Mouse (Mus musculus) monocyte, adult 5-6 weeks (primary cell): ENCODE measurements around the gene Alk. TPM values are rescaled to one million over a fixed set of nuclear protein-coding genes. Genes with fewer than 3 reads are reported as not detected.
A peak's percentile ranks its signal among the peaks of the same experiment; 100 is the strongest.

Experiments used
- ATAC-seq: fragments of 153-309, 156-312 bp; replicated peaks from 2 replicates; pipeline ENCODE4 v1.8.0; 2017; ENCODE audit warnings: mild to moderate bottlenecking; ENCODE audit not compliant: low TSS enrichment, insufficient number of reproducible peaks, severe bottlenecking, poor library complexity, low FRiP score
- total RNA-seq: library from RNA; stranded (forward); fragments of 200-1000, 200-491, 200-594 nt; gene quantifications from 3 replicates; pipeline ENCODE4 v1.2.3, GENCODE M21; 2017

Alk gene
- not detected in 3 replicates for total RNA-seq

DNA sequence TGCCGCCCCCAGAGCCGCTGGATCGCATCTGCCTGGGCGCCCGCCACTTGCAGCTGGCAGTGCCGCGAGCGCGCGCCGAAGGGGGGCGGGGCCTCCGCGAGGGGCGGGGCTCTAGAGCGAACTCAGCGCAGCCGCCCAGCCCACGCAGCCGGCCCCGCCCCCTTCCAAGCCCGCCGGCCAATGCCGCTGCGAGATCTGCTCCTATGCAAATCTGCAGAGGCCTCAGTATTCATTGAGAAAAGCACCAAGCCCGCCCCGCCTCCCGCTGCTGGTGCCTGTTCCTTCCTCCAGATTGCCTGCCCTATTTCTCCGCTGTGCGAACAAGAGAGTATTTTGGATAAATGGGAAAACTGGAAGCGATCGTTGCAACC, at the start of gene Alk:
Gene Alk (minus strand): TSS at position 18 of the 371 bp plus-strand sequence.
- no peak for ATAC-seq

DNA sequence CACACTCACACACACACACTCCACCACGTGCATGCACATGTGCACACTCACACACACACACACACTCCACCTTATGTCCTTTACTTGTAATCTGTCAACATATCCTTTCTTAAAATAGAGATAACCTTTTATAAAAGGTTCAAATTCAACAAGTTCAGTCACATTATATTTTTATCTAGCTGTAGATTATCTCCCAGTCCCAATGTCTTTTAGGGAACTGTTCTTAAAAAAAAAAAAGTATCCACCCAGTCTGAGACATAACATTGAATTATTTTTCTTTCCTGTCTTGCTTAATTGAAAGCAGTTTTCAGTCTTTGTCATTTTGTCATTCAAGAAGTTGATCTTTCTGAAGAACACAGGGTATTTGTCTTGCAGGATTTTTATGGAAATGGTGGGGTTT, 48.4 kb upstream of the Alk start:
- ATAC-seq, result no peak

DNA sequence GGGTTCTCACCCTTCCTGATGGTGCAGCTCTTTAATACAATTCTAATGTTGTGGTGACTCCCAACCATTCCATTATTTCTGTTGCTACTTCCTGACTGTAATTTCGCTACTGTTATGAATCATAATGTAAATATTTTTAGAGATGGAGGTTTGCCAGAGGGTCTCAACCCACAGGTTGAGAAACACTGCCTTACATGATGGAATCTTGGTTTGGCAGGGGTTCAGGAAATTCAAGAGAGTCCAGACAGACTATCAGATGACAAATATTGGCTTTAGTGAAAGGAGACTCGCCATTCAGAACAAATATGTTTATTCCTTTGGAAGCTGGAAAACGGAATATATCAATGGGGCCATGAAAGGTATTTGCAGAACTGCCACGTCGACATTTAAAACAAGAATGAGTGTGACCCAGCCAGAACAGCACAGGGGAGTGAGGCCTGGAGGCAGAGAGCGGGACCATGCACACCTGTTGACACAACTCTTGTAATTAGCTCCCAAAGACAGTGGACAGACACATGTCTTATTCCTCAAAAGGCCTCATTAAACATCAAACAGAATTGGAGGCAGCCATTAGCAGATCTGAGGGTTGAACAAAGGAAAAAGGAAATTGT, 44.3 kb upstream of the Alk start:
- ATAC-seq, result no peak

DNA sequence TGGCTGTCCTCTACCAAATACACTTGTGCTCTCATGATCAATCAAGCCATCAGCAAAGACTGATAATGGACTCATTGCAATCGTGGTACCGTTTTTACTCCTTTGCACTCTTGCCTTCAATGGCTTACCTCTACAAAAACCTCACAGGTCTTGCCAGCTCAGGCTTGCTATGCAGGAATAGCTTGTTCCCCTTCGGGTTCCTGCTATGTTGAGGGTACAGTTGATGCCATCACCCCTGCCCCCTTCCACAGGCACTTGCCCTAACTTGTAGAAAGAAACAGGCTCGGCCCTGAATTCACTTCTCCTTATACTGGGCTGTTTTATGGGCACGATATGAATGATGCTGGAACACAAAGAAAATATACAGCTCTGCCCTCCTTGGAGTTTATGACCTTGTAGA, 41.7 kb upstream of the Alk start:
- ATAC-seq, result no peak

DNA sequence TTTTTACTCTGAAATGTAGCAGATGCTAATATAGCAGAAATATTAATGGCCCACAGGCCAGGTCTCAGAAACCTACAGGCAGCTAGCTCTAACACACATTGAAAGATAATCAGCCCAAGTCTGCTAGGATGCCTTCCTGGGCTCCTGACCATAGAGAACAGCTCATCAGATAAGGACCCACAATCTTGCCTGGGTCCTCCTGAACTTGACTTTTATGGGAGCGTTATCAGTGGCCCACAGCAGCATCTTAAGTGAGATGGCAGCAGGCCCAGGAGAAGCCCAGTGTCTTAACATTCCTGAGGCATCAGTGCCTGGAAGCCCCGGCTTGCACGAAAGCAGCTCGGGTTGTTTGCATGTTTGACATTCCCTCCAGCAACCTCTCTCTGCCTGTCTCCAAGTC, 35.7 kb upstream of the Alk start:
- ATAC-seq, result no peak

DNA sequence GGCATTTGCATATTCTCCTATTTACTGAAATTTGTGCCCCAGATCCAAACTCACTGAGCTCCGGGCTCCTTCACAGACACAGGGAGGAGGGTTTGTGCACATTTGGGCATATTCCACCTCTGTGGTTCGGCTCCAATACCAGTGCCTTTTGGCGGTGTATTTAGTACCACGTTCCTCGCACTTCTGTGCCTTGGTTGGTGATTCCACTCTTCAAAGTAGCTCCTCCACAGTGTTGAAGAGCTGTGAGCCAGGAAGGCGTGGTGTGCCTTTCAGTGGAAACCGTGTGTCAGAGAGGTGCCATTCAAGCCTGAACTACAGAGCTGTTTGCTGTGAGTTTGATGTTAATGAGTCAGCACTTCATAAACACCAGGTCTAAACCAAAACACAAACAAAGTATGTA, 35.0 kb upstream of the Alk start:
- no peak for ATAC-seq

DNA sequence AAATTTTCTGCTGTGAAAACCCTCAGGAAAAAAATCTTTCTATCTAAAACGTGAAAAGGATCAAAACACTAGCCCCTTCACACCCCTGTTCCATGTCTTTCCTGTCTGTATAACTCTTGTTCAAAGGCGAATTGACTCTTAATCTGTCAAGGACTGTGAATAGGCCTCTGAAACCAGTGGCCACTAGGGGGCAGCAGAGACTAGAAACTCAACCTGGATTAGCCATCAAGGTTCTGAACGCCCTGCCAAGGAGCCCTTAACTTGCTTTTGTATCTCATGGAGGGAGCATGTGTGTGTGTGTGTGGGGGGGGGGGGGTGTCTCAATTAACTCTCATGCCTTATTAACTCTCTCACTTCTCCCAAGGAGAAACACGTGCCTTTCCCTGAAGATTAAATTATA, 1.8 kb upstream of the Alk start:
- ATAC-seq, result 0 out of 2 replicates have a peak, but pooled peaks have one; percentile 36

DNA sequence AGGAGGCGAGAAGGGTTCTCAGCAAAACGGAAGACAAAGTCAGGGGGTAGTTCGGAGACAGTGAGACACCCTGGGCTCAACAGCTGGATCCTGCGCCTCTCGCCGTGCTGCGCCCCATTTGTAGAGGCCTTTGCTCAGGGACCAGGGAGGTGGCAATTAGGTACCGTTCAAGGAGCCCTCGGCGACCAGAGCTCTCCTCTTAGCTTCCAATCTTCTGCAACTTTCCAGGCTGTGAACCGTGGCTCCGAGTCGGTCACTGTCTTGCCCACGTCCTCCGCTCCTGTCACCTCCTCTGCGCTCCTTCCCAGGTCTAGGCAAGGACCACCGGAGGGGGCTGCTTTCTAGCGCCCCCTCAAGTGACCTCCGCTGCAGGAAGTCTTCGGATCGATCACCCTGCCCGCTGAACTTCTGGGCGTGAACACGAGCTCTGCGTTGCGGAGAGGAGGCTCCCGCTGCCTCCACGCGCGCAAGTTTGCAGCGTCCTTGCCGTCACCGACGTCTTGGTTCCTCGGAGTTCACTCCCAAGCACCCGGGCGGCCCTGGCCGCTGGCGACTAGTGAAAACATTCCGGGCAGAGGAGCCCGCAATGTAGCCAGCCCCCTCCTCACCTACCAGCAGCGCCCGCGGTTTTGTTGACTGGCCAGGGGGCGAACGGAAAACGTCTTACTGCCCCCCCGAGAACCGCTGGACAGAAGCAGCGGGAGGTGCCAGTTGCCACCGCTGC, 379 bp downstream of the Alk start:
- no peak for ATAC-seq

DNA sequence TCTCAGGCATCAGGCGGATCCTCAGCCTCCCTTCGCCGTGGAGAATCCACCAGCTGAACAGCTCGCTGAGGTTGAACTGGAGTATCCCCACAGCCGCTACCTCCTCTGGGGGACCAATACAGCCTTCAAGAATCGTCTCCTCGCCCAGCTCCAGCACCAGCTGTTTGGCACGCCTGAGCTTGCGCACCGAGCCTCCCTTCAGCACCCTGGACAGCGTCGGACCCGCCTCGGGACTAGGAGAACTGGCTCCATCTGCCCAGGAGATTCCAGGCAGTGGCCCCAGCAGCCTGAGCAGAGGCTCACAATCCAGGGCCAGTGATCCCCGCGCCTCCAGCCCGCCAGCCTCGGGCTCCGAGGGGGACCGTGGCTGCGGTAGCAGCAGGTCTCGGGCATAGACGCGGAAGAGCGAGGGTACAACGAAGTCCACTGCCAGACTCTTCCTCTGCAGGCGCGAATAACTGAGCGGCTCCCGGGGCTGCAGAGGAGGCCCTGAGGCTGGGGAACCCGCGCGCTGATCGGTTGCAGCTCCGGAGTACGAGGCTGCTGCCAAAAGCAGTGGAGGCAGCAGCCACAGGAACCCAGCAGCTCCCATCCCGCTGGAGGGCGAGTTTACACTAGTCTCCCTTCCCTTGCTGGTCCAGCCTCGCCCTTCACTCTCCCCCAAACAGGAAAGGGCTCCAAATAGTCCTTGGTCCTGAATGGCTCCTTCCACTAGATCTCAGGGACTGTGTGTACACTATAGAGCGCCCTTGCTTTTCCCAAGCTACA, 1.1 kb downstream of the Alk start:
- no peak for ATAC-seq

DNA sequence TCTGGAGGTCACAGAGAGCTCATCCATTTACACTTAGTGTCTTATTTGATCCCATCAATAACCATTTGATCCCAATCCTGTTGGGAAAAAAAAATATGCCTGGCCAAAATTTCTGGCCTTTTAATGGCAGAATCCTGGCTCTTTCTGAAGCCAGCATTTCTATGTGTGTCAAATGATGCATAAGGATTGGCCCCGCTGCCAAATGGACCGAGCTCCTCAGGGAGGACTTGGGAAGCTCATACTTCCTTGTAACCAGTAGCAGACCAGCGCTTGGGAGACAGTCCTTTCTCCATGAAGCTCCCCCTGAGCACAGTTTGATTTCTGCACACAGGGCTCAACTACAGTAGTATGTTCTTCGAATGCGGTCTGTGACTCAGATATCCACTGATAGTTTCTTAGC, 3.6 kb downstream of the Alk start:
- no peak for ATAC-seq

DNA sequence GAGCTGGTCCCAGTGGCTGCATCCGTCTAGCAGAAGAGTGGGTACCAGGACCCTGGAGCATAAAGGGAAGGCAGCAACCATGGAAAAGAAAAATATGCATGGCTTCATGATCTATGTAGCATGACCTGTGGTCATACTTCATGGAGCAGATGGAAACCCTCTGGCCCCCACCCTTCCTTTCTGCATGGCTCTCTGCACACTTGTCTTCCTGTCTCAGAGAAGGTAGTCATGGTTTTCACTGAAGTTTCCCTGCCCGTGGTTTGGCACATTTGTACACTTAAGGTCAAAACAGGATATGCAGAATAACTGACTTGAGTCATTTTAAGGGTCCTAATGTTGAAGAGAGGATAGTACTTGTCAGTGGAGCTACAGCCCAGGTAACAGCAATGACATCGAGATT, 16.8 kb downstream of the Alk start:
- no peak for ATAC-seq

DNA sequence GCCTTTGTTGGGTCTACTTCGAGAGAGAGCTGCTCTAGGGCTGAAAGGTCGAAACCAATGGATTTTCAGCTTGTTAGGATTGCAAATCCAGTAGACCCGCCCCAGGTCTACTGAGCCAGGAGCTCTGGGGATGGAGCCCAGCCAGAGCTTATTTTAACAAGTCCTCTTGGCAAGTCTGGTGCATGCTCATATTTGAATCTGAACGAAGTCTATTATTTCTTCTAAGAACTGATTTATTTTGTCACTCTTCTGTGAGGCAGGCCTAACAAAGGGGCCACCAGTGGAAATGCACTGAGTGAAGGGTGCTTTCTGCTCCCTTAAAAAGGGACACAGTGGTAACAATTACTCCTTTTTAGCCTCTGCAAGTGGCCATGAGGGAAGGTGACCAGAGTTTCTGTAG, 24.3 kb downstream of the Alk start:
- ATAC-seq, result no peak

DNA sequence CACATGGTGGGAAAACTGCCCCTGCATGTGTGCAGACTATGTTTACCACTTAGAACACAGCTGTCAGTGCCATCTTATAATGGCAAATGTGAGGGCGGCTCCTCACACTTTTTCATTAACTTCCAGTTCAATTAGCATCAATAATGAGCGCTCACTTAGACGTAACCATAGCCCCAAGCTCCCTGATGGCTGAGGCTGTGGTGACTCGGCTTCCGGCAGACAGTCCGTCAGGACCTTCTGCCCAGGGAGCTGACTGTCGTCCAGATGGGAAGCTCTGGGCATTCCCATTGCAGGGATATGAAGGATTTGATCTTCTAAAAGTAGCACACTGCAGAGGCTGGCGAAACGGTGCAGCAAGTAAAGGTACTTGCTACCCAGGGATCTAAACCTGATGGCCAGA, 25.1 kb downstream of the Alk start:
- no peak for ATAC-seq

DNA sequence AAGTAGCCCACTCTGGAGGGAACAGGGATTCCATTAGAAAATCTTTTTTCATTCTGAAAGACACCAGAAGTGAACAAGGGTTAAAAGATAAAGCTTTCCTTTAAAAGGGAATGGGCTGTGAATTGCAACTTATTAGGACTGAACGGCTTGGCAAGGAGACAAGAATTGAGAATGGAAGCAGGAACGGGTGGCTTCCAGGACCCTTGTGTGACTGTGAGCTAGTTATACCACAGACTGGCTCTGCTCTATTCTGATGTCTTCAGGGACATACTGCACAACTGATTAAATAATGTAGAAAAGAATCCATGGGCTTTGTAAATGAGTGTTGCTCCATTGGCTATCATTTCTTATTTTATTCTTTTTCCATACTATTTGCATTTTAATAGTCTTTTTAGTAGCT, 33.0 kb downstream of the Alk start:
- ATAC-seq, result no peak

DNA sequence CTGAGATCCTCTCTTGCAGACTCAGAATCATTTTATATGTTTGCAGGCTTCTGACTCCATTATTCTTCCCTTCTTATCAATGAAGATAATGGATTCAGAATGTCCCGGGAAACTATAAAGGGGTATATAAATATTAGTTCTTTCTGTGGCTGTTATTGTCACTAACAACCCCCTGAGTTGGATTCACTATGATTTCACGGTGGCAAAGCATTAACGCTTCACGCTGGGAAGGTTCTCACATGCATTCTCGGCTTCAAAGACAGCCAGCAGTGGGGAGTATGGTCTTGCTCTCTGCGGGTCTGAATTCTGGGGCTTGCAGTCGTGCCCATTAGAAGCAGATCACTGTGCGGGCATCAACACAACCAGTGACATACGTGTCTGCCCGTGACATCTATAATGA, 34.9 kb downstream of the Alk start:
- ATAC-seq, result no peak

DNA sequence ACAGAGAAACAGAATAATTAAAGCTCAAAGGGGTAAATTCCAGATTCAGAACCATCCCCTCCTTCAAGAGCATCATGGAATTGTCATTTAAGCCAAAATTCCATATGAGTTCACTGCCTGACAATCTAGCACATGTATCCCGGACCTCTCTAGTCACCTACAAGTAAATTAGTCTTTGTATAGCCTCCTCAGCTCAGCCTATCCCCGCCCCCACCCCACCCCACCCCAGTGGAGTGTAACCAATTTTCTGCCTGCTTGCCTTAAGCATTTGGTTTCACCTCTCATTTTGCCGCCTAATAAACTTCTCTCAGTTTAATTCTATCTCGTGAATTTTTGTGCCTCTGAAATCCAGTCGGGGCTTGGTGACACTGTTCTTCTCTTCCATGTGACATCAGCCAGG, 41.0 kb downstream of the Alk start:
- ATAC-seq, result no peak

DNA sequence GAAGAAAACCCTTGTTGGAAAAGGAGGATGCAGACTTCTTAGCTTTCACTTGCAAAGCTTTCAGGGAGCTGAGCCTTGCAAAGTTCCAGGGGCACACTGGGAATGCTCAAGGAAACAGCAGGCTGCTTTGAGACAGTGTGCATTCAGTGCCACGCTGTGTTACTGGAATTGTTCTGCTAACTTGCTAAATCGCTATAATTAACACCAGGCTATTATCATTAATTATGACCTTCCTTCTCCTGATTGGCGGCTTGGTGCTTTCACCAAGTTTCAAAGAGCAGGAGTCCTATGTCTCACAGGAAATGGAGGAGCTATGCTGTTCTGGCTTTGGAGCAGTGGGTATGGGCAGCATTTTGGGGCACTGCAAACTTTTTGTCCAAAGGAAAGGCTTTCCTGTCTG, 43.0 kb downstream of the Alk start:
- ATAC-seq, result no peak

DNA sequence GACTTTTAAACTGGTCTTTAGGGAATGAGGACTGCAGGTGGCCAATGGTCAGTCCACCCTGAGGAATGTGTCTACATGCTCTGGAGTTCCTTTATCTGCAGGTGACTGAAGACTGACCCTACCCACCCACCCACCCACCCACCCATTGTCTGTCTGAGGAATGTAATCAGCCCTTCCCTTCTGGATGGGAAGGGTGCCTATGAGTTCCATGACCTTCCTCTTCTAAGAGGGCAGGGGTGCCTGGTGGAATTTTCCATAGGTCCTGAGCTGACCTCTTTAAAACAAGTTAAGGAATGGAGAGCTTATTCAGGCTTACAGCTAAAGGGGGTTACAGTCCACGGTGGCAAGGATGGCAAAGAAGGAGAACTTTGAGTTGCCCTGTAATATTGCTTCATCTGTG, 43.7 kb downstream of the Alk start:
- ATAC-seq, result no peak

DNA sequence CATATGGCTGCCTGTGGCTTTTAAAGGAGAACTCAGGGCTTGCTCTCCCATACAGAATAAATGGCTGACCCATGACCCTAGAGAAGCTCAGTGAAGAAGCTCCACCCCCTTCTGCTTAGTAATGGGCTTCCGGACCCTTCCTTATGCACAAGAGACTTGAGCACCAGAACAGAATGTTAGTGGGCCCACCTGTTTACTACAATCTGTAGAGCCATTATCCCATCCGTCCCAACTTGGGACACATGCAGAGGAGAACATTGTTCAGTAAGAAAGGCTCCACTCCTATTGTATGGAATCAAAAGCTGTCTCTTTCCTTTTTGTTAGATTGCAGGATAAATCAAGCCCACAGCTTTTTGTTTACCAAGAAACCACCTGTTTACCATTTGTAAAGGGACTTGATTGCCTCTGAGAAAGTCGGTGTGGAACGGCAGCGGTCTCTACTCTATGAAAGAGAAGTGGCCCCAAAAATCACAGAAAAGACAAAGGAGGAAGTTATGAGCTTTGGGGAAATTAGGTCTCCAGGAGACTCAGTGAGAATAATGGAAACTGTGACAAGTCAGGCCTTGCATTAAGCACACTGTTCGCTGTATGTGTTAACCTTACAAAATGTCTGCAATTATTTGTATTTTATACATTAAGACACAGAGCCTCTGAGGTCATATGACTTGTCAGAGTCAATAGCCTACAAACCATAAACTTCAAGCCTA, 47.2 kb downstream of the Alk start:
- no peak for ATAC-seq

DNA sequence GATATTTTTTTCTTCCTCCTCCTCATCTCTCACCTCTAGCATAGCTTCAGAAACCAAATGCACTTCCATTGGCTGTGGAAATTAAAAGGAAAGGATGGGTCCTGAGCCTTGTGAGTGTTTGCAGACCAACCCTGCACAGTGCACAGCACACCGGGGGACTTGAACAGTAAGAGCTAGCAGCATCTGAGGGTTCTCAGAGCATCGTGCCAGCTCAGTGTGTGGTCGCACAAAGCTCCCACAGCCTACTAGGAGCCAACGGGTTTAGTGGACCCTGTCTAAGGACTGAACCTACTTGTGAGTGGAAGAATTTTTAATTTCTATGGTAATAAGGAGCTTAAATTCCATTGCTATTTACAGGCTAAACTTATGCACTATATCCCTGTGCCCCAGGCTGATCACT, 58.2 kb downstream of the Alk start:
- no peak for ATAC-seq
